Mouse (Mus musculus) mouse embryonic stem cell (cell line): ENCODE data around the gene Fgfr2.

Experiments
- in situ Hi-C, 2 experiments: fragments of 300-500 bp; cut with MboI; formaldehyde crosslinking; loops; 1 replicate in 1 of 2; 3 replicates in 1 of 2; pipeline ENCODE4 v1.14.3; 2019 to 2020; ENCODE audit warnings: low sequenced_read_pairs in 2 of 2, low pct_unique_long_range_greater_than_20kb in 1 of 2, mixed read lengths in 1 of 2; ENCODE audit not compliant: unreplicated experiment in 1 of 2

Gene Fgfr2

GRCm38 (mm10) chr7:131551931-131552741, 1571.0 kb downstream of the Fgfr2 start:
- in situ Hi-C loops = loop anchor here in 1 of 2 experiments (10.0 kb wide), 1 partner anchor 1053 kb away; no protein-coding TSS in a partner anchor

- in situ Hi-C loops = loop anchor here in 1 of 2 experiments (10.0 kb wide), 1 partner anchor 1053 kb away; no protein-coding TSS in a partner anchor
Measured at GRCm38 (mm10) chr7:131551471-131551870, 1571.7 kb downstream of the Fgfr2 start.

GRCm38 (mm10) chr7:131548473-131548872, 1574.7 kb downstream of the Fgfr2 start, which contains the start of gene Hmx2:
Hmx2 (plus strand) TSS chr7:131548773.
- in situ Hi-C loops = no loop called here

GRCm38 (mm10) chr7:131547481-131547880, 1575.7 kb downstream of the Fgfr2 start:
- in situ Hi-C loops = no loop called here

- in situ Hi-C loops = no loop called here
Measured at GRCm38 (mm10) chr7:131546423-131546822, 1576.7 kb downstream of the Fgfr2 start.

- in situ Hi-C loops = no loop called here
Measured at GRCm38 (mm10) chr7:131545701-131546385, 1577.3 kb downstream of the Fgfr2 start.

GRCm38 (mm10) chr7:131544871-131545270, 1578.3 kb downstream of the Fgfr2 start:
- in situ Hi-C loops = no loop called here

- in situ Hi-C loops = no loop called here
Measured at GRCm38 (mm10) chr7:131543623-131544481, 1579.3 kb downstream of the Fgfr2 start.

GRCm38 (mm10) chr7:131542872-131543622, 1580.1 kb downstream of the Fgfr2 start:
- in situ Hi-C loops = no loop called here

- in situ Hi-C loops = no loop called here
Measured at GRCm38 (mm10) chr7:131542115-131542871, 1580.9 kb downstream of the Fgfr2 start, which contains the start of gene Hmx3. Hmx3 (plus strand) TSS chr7:131542867.

- in situ Hi-C loops = no loop called here
Measured at GRCm38 (mm10) chr7:131541184-131542114, 1581.7 kb downstream of the Fgfr2 start.

GRCm38 (mm10) chr7:131539979-131540378, 1583.2 kb downstream of the Fgfr2 start:
- in situ Hi-C loops = loop anchor here in 1 of 2 experiments (10.0 kb wide), 1 partner anchor 345 kb away; no protein-coding TSS in a partner anchor

- in situ Hi-C loops = no loop called here
Measured at GRCm38 (mm10) chr7:131503739-131504138, 1619.4 kb downstream of the Fgfr2 start.

GRCm38 (mm10) chr7:131478403-131478802, 1644.7 kb downstream of the Fgfr2 start:
- in situ Hi-C loops = no loop called here

- in situ Hi-C loops = no loop called here
Measured at GRCm38 (mm10) chr7:131477140-131477539, 1646.0 kb downstream of the Fgfr2 start.

GRCm38 (mm10) chr7:131471551-131471950, 1651.6 kb downstream of the Fgfr2 start:
- in situ Hi-C loops = no loop called here
